Mouse (Mus musculus) heart, adult 18-20 months (tissue): ENCODE results near the gene 4930404H24Rik. TPM values are rescaled to one million over a fixed set of nuclear protein-coding genes. Genes with fewer than 3 reads are reported as not detected.

ENCODE experiments used
- DNase-seq, 2 experiments: peaks; one replicate each; pipeline ENCODE4 v3.0.0; 2021 to 2022; ENCODE audit warnings: mixed read lengths in 1 of 2
- total RNA-seq, 2 experiments: library from RNA; stranded (reverse); gene quantifications; 2 replicates each; pipeline ENCODE4 v1.2.3; 2021

4930404H24Rik gene
- total RNA-seq, 2 experiments from 2014 or later = not detected

DNA sequence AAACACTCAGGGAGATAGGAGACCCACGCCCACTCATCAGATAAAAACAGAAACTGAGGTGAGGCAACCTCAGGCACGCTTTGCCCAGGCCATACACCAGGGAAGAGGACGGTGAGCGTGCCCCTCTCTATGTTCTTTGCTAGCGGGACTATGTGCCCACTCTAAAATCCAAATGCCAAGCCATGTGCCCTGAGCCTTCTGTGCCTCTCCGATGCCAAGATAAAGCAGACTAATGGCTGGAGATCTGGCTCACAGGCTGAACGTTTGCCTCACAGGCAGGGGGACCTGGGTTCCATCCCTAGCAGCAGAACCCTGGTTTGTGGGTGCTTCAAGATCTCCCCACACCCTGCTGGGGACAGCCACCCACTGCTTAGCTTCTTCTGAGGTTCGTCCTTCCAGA, 17.5 kb downstream of the 4930404H24Rik start:
- no peak for DNase-seq

GRCm38 (mm10) chr2:153511562-153511961, 19.0 kb downstream of the 4930404H24Rik start:
- no peak for DNase-seq

- DNase-seq = no peak
Measured at GRCm38 (mm10) chr2:153512416-153513323, 20.1 kb downstream of the 4930404H24Rik start.

- DNase-seq = no peak
Measured at GRCm38 (mm10) chr2:153513983-153514382, 21.4 kb downstream of the 4930404H24Rik start.

GRCm38 (mm10) chr2:153514497-153515380, 22.1 kb downstream of the 4930404H24Rik start:
- peak in 1 of 2 experiments; percentile 23 for DNase-seq

DNA sequence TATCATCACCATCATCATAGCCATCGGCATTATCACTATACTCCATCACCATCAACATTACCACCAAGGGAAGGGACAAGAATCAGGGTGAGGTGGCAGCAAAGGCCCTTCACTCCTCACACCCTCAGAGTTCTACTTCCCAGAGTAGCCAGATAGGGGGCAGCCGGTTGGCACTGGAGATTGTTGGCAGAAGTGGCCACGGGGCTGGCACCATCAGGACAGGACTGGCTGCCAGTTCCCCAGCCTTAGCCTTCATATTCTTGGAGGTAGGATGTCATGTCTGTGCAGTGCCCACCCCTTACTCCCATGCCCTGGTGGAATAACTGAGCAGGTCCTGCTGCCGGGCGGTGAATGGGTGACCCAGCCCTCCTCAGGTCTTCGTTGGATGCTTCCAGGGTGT, 23.0 kb downstream of the 4930404H24Rik start:
- DNase-seq = no peak

DNA sequence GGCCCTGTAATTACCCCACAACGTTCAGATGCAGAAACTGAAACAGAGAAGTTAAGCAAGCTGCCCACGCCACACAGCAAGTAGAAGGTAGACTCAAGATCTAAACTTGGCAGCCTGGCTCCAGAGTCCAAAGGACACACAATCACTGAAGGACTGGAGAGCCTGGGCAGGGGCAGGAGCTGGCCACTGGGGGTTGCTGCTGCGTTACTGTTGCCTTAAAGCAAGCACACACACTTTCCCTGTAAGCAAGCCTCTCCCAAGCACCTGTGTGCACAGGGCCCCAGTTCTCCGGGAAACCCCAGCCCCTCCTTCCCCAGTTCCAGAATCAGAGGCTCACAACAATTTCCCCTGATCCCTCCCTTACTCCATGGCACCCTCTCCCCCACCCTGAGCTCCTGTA, 24.4 kb downstream of the 4930404H24Rik start:
- no peak for DNase-seq

GRCm38 (mm10) chr2:153520057-153520456, 27.5 kb downstream of the 4930404H24Rik start:
- no peak for DNase-seq

GRCm38 (mm10) chr2:153522270-153522669, 29.7 kb downstream of the 4930404H24Rik start:
- no peak for DNase-seq

GRCm38 (mm10) chr2:153523143-153523542, 30.6 kb downstream of the 4930404H24Rik start:
- DNase-seq = no peak

- DNase-seq = no peak
Measured at GRCm38 (mm10) chr2:153523656-153524055, 31.1 kb downstream of the 4930404H24Rik start.

DNA sequence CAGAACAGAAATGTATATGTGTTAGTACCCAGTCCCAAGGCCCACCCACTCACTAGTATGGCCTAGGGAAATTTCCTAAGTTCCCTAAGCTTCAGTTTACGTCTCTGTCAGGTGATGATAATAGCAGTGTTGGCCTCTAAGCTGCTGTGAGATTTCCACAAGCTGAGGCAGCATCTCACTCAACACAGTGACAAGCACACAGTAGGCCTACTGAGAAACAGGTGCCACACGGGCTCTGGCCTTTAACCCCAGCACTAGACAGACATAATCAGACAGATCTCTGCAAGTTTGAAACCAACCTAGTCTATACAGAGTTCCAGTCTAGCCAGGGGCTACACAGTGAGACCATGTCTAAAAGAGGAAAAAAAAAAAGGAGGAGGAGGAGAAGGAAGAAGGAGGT, 32.1 kb downstream of the 4930404H24Rik start:
- no peak for DNase-seq

- peak in 1 of 2 experiments; percentile 10 for DNase-seq
Measured at GRCm38 (mm10) chr2:153525906-153526311, 33.3 kb downstream of the 4930404H24Rik start.

DNA sequence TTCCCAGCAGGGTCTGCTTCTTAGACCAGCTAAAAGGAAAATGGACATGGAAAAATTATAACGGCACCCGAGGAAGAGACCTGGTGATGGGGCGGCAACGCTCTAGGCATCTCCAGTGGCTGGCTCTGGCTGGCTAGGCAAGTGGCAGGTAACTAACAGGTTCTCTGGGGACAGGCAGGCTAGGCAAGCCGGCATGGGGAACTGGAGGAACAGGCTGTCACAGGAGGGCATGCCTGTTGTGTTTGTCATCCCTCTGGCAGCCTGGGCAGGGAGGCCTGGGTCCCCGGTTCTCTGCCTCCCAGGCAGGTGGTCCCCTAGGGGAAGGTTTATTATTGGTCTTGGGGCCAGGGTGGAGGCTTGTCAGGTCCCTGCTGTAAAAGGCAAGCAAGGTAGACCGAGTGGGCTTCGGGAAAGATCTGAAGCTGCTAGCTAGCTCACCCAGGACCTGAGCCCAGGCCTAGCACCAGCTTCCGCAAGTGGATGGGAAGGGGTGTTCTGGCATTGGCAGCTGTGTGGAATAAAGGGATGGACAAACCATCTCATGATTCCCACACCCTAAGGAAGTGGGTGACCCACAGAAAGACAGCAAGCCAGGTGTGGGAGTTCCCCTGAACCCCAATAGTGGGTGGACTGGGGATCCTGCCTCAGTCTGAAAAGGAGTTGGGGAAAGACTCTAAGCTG, 34.4 kb downstream of the 4930404H24Rik start:
- no peak for DNase-seq

DNA sequence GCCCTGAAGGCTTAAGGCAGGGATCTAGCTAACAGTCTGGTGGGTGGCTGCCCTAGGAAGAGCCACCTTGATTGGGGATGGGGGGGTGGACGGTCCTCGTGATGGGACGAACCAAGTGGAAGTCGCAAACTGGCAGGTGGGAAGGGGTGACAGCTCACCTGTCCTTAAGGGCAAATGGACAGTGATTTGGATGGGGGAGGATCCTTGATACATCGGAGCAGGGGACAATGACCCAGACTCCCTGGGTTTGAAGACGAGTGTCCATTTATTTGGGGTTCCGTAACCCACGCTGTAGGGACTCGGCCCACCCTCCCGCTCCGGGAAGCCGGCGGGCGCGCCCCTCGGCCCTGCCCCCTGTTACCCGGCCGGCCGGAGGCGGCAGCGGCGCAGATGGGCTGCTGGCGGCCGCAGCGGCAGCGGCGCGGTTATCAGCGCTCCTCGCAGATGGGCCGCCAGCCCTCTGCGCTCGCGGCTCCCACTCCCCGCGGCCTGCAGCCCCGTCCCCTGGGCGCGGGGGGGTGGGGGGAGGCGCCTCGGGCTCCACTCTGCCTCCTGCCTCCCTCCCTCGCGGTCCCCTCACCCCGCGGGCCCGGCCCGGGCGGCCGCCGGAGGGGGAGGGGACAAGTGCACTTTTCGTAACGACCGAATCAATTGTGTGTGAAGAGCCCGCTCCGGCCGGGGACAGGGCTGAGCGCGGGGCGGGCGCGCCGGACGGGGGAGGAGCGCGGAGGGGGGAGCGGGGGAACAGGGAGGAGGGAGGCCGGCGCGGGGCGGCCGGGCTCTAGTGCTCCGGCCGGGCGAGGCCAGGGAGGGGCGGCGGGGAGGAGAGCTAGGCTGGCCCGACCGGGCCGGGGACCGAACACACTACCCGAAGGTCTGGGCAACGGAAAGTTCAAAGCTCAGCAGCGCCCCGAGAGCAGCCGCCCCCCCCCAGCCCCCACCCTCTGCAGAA, 35.3 kb downstream of the 4930404H24Rik start:
- peak; percentile 60 to 67 for DNase-seq

DNA sequence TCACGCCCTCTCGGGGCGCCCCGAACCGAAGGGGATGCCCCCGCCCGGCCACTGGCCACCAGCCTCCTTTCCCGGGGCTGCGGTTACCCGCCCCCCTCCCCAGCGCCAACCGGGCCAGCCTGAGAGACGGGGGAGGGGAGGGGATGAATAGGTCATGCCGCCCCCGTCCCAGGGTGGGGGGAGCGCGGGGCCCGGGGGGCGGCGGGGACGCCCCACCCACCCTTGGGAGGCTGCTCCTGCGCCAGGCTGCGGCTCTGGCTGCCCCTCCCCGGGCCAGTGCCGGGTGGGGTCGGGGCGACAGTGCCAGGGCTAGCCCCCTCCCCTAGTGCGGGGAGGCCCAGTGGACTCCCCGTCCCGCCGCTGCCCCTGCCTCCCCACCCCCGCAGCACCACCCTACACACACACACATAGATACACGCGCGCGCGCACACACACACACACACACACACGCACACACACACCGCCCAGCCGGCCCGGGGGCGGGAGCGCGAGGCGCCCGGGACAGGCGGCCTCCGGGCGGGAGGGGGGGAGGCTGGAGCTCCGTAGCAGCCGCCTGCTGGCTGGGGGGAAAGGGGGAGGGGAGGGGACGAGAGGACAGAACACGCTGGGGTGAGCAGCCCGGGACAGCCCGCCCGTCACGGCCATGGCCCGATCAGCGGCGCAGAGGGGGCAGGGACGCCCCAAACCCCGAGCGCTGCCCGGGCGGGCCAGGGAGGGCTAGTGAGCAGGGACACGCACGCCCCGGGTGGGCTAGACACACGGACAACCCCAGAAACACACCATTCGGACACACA, 36.2 kb downstream of the 4930404H24Rik start:
- peak in 1 of 2 experiments; percentile 14 for DNase-seq

GRCm38 (mm10) chr2:153529365-153529781, 36.8 kb downstream of the 4930404H24Rik start:
- peak; percentile 38 to 70 for DNase-seq

GRCm38 (mm10) chr2:153529931-153530766, 37.6 kb downstream of the 4930404H24Rik start, which contains the start of gene Nol4l:
Nol4l (minus strand) TSS chr2:153529971.
- DNase-seq = peak; percentile 34 to 36

DNA sequence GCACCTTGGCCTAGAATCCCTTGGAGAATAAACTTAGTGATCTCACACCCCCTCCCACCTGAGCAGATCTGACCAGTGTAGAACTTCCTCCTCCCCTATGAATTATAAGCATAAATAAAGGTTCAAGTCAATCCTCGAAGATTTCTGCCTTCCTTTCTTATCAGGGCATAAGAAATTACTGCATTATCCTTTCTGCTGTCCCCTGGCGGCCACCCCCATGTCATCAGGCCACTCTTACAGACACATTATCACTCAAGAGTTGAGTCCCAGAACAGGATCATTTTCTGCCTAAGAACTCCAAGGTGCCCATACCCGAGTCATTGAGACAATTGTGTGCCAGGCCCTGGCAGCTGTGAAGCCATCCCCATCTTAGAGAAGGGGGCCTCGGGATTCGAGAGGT, 38.4 kb downstream of the 4930404H24Rik start:
- no peak for DNase-seq
